Mouse (Mus musculus) adrenal gland, postnatal 0 days (tissue): ENCODE data around the gene Mre11a. TPM values are rescaled to one million over a fixed set of nuclear protein-coding genes. Genes with fewer than 3 reads are reported as not detected.

Experiments
- polyA plus RNA-seq: library from polyadenylated mRNA; unstranded; fragments of >200 nt; fragmentation: Nextera tagmentation; extraction: Ambion mirVana; gene quantifications from 2 replicates; pipeline ENCODE4 v1.2.1, GENCODE M21; 2015

The Mre11a gene
- 7.8 and 14.5 TPM in 2 replicates for polyA plus RNA-seq

GRCm38 (mm10) chr9:14784039-14785002 lies at the start of gene Mre11a, which contains the start of gene Ankrd49:
Mre11a (plus strand) TSS chr9:14784654.
Ankrd49 (minus strand) TSS chr9:14784856.

GRCm38 (mm10) chr9:14740151-14740924 lies 44.1 kb upstream of the Mre11a start, which contains the start of gene Piwil4:
Piwil4 (minus strand) TSS chr9:14740733.

GRCm38 (mm10) chr9:14752001-14752522 lies 32.4 kb upstream of the Mre11a start, which contains the start of gene Fut4:
Fut4 (minus strand) TSS chr9:14752393.

GRCm38 (mm10) chr9:14770803-14771471 lies 13.5 kb upstream of the Mre11a start, which contains the start of gene 1700012B09Rik:
1700012B09Rik (minus strand) TSS chr9:14771030.

DNA sequence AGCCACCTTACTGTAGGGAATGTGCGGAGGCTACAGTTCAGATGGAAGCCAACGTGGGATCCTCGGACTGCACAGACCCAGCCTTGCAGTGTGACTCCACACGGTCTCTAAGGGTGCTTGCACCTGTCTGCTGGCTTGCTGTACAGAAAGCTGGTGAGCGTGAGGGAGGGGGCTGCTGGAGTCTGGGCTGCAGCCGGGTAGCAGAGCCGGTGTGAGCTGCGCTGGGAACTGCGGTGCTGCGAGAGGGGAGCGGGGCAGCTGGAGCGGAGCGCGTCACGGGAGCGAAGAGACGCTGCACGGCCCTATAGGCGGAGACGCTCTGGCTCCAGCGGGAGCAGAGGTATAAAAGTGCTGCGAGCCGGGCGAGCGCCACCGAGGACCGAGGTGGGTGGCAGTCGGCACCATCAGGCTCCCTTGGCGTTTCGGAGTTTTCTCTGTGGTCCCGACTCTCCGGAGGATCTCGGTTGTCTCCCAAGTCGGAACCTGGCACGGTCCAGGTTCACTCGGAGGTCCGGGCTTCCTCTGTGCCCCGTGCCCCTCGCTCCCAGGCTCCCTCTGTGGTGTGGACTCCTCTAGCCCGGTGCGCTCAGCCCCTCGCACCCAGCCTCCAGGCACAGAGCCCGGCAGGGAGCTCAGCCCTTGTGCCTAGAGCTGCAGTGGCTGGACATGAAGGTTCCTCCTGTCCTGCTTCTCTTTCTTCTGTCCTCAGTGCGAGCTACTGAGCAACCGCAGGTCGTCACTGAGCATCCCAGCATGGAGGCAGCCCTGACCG lies 75.6 kb downstream of the Mre11a start, which contains the start of gene Gpr83:
Gpr83 (plus strand) TSS at position 343 of the 772 bp plus-strand sequence.

Other genes starting within 250 kb of the Mre11a start
- 8.5 and 9.6 TPM in 2 replicates for gene Amotl1, start 139.6 kb upstream of the Mre11a start, polyA plus RNA-seq
- gene Piwil4, start 43.9 kb upstream of the Mre11a start, polyA plus RNA-seq: 0.06 and 0.39 TPM in 2 replicates
- 1.3 TPM in 2 replicates for gene Fut4, start 32.3 kb upstream of the Mre11a start, polyA plus RNA-seq
- gene 1700012B09Rik, start 13.6 kb upstream of the Mre11a start, polyA plus RNA-seq: not detected in 2 replicates
- 18.2 and 27.2 TPM in 2 replicates for gene Ankrd49, start 202 bp downstream of the Mre11a start, polyA plus RNA-seq
- gene Gpr83, start 75.6 kb downstream of the Mre11a start, polyA plus RNA-seq: 0.06 TPM in 1 of 2 replicates, not detected in the other
- gene Izumo1r, start 119.3 kb downstream of the Mre11a start, polyA plus RNA-seq: not detected in 2 replicates